Mouse (Mus musculus) spleen, adult 2 months (tissue): ENCODE data around the gene Rbm25. TPM values are rescaled to one million over a fixed set of nuclear protein-coding genes. Genes with fewer than 3 reads are reported as not detected.

Experiments used
- DNase-seq, 2 experiments: peaks; one replicate each; pipeline versions ENCODE4 v3.0.0 to v3.0.0-alpha.2; 2012 to 2021; ENCODE audit warnings: low spot score in 2 of 2, low read depth in 1 of 2
- H3K27ac ChIP-seq: fragments of 200-500 bp; 2 replicates; pipeline ENCODE4 v1.5.1; 2012; ENCODE audit warnings: low read length, inconsistent platforms; ENCODE audit not compliant: insufficient read depth
- H3K27me3 ChIP-seq: fragments of 200-500 bp; 2 replicates; pipeline ENCODE4 v1.6.1; 2012; ENCODE audit warnings: mild to moderate bottlenecking, moderate library complexity, low read length, inconsistent platforms; ENCODE audit not compliant: control insufficient read depth, insufficient read depth
- H3K36me3 ChIP-seq: fragments of 200-500 bp; 2 replicates; pipeline ENCODE4 v1.6.1; 2012; ENCODE audit warnings: mild to moderate bottlenecking, low read length, inconsistent platforms; ENCODE audit not compliant: control insufficient read depth, insufficient read depth
- H3K4me1 ChIP-seq: fragments of 200-500 bp; 2 replicates; pipeline ENCODE4 v1.6.1; 2011; ENCODE audit warnings: inconsistent platforms; ENCODE audit not compliant: control insufficient read depth, insufficient read depth, insufficient read length
- H3K4me3 ChIP-seq: fragments of 200-500 bp; 2 replicates; pipeline ENCODE4 v1.5.1; 2011; ENCODE audit warnings: mild to moderate bottlenecking, inconsistent platforms; ENCODE audit not compliant: insufficient read depth, insufficient read length; ENCODE audit errors: extremely low read depth
- CTCF ChIP-seq: fragments of 200-500 bp; IDR thresholded peaks from 2 replicates; pipeline ENCODE4 v1.5.1; 2011; ENCODE audit warnings: mild to moderate bottlenecking, inconsistent platforms; ENCODE audit not compliant: insufficient read depth, insufficient read length, insufficient replicate concordance; ENCODE audit errors: extremely low read depth
- POLR2A ChIP-seq: fragments of 200-500 bp; IDR thresholded peaks from 2 replicates; pipeline ENCODE4 v1.6.1; 2011; ENCODE audit warnings: low read depth, low read length, inconsistent platforms
- WGBS: fragments of 180-500 bp; shearing (Covaris S2); methylation state at CpG from one replicate; pipeline ENCODE4 v1.1.7; 2018; 5-methylcytosine and 5-hydroxymethylcytosine counted together
- polyA plus RNA-seq: library from polyadenylated mRNA; depleted of rRNA; stranded (reverse); fragments of >200 nt; gene quantifications from 2 replicates; pipeline ENCODE4 v1.2.3, GENCODE M21; 2012; rRNA removed

Rbm25 gene
- polyA plus RNA-seq, 1 experiment, result 20.2 TPM

DNA sequence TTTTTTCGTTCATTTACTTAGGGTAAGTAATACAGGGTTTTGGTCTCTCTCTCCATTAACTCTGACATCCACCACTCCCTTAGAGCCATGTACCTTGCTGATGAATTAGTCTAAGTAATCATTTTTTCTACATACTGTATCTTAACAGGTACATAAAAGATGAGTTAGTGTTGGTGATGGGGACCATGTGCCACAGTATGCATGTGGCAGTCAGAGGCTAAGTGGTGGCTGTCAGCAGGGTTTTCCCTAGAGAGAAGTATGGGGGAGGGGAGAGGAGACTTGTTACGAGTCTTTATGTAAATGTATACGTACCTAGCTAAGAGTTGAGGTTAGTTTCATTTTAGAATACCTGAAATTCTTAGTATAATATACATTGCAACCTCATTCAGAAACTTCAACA, 92.0 kb downstream of the Rbm25 start:
- no peaks in the 10 kb centered on the region for H3K27me3 ChIP-seq
- H3K4me3 ChIP-seq, result no peak overlapping the region
- TF ChIP-seq CTCF, result no peak
- TF ChIP-seq POLR2A, result no peak
- H3K36me3 ChIP-seq, result peaks cover 39% of the 10 kb centered on the region
- no peaks in the 10 kb centered on the region for H3K4me1 ChIP-seq
- DNase-seq, result no peak
- 85% methylated on average over 3 of the region's 3 CpGs for WGBS
- H3K27ac ChIP-seq, result no peak overlapping the region

DNA sequence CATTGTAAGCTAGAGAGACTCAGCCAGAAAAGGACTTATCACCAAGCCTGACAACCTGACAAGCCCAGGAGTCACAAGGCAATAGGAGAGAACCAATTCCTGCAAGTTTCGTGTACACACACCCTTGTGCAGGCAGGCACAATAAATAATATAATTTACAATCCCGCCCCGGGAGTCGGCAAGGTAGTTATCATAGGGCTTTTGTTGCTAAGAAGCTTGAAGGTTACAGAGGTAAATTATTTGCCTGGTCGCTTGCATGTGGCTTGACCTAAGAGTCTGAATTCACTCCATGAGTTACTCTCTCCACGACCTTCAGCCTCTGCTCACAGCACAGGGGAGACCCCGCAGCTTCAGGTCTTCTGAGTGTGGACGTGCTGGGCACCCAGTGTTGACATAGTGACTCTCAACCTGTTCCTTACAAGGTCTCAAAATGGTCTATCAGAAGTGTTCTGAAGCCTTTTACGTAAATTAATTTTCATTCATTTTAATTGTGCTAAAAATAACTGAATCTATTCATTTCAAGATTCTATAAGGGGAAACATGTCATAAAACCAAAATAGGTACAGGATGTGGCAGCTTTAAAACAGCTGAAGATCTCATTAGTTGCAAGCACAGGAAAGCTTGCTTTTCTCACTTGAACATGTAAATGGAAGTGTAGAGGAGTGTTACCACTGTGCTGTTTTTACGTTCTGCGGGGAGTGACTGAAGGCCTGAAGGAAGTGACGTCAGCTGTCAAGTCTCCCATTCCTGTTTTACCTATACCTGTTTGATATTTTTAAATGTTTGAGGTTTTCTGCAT, 95.7 kb downstream of the Rbm25 start:
- no peak for DNase-seq
- no peak for TF ChIP-seq POLR2A
- no peak for TF ChIP-seq CTCF
- Histone ChIP-seq H3K4me1 (no peaks in the 10 kb centered on the region), H3K4me3 (no peak overlapping the region), H3K27ac (no peak overlapping the region), H3K27me3 (no peaks in the 10 kb centered on the region), H3K36me3 (peaks cover 58% of the 10 kb centered on the region)
- WGBS, result 87% methylated on average over 12 of the region's 12 CpGs

DNA sequence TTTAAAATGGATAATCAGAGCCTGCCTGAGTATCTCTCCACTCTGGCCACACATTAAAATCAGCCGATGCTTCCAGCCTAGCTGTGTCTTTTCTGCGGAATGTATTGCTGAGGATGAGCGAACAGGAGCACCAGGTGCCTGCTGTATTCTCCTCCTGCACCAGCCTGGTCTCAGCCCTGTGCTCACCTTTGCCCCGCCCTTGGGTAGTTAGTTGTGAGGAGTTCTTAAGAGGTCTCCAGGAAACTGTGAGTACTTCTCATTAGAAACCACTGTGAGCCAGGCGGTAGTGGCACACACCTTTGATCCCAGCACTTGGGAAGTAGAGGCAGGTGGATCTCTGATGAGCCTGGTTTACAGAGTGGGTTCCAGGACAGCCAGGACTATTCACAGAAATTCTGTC, 101.2 kb downstream of the Rbm25 start:
- Histone ChIP-seq H3K27ac (no peak overlapping the region), H3K27me3 (no peaks in the 10 kb centered on the region), H3K36me3 (peaks cover 61% of the 10 kb centered on the region), H3K4me1 (no peaks in the 10 kb centered on the region), H3K4me3 (no peak overlapping the region)
- DNase-seq, result no peak
- no peak for TF ChIP-seq CTCF
- no peak for TF ChIP-seq POLR2A
- WGBS, result 93% methylated on average over 5 of the region's 5 CpGs

Other genes starting within 250 kb of the Rbm25 start
- 1.6 and 1.7 TPM in 2 replicates for gene Dpf3, start 143.5 kb upstream of the Rbm25 start, polyA plus RNA-seq
- 14.0 and 19.3 TPM in 2 replicates for gene Dcaf4, start 110.8 kb upstream of the Rbm25 start, polyA plus RNA-seq
- 26.5 and 29.0 TPM in 2 replicates for gene Zfyve1, start 34.0 kb upstream of the Rbm25 start, polyA plus RNA-seq
- 14.3 and 20.2 TPM in 2 replicates for gene Psen1, start 56.9 kb downstream of the Rbm25 start, polyA plus RNA-seq
- gene Papln, start 132.4 kb downstream of the Rbm25 start, polyA plus RNA-seq, result 1.5 and 1.9 TPM in 2 replicates